Mouse (Mus musculus) erythroblast, embryonic 14.5 days (primary cell): ENCODE data around the gene Ntn4. TPM values are rescaled to one million over a fixed set of nuclear protein-coding genes. Genes with fewer than 3 reads are reported as not detected.

Experiments used
- H3K27me3 ChIP-seq: 2 replicates; pipeline ENCODE4 v1.6.1; 2012; ENCODE audit warnings: inconsistent platforms; ENCODE audit not compliant: control insufficient read depth
- H3K36me3 ChIP-seq: 2 replicates; pipeline ENCODE4 v1.6.1; 2012; ENCODE audit warnings: mild to moderate bottlenecking, inconsistent platforms; ENCODE audit not compliant: control insufficient read depth
- H3K4me1 ChIP-seq: 2 replicates; pipeline ENCODE4 v1.6.1; 2012; ENCODE audit warnings: inconsistent platforms; ENCODE audit not compliant: control insufficient read depth
- H3K4me3 ChIP-seq: replicated peaks from 2 replicates; pipeline ENCODE3; 2012; ENCODE audit warnings: moderate library complexity, mild to moderate bottlenecking, inconsistent platforms
- H3K9me3 ChIP-seq: 2 replicates; pipeline ENCODE4 v1.6.1; 2012; ENCODE audit warnings: low read length, inconsistent platforms, mixed read lengths; ENCODE audit not compliant: control insufficient read depth
- GATA1 ChIP-seq: IDR thresholded peaks from 2 replicates; pipeline ENCODE4 v1.6.1; 2012; ENCODE audit warnings: low read length, inconsistent platforms, mixed read lengths
- TAL1 ChIP-seq: IDR thresholded peaks from 3 replicates; pipeline ENCODE4 v1.6.1; 2012; ENCODE audit warnings: low read length, inconsistent platforms, mixed read lengths
- polyA plus RNA-seq: library from polyadenylated mRNA; stranded (reverse); fragments of >175 nt; gene quantifications from 2 replicates; pipeline ENCODE4 v1.2.3, GENCODE M21; 2012

Ntn4 gene
- polyA plus RNA-seq, 1 experiment: not detected

DNA sequence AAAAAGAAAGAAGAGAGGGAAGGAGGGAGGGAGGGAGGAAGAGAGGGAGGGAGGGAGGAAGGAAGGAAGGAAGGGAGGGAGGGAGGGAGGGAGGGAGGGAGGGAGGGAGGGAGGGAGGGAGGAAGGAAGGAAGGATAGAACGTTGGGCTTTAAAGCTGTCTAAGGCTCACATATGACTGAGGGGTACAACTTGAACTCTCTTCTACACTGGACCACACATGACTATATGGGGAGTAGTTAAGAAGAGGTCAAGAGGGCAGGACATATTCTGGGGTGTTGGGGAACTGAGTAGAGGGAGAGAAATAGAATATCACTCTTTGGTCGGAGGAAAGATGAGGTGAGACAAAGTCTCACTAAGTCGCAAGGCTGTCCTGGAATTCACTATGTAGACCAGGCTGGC, 132.0 kb downstream of the Ntn4 start:
- no peaks in the 10 kb centered on the region for H3K9me3 ChIP-seq
- no peaks in the 10 kb centered on the region for H3K27me3 ChIP-seq
- H3K4me3 ChIP-seq: no peak overlapping the region
- H3K4me1 ChIP-seq: no peaks in the 10 kb centered on the region
- no peaks in the 10 kb centered on the region for H3K36me3 ChIP-seq
- TF ChIP-seq TAL1: no peak
- no peak for TF ChIP-seq GATA1

DNA sequence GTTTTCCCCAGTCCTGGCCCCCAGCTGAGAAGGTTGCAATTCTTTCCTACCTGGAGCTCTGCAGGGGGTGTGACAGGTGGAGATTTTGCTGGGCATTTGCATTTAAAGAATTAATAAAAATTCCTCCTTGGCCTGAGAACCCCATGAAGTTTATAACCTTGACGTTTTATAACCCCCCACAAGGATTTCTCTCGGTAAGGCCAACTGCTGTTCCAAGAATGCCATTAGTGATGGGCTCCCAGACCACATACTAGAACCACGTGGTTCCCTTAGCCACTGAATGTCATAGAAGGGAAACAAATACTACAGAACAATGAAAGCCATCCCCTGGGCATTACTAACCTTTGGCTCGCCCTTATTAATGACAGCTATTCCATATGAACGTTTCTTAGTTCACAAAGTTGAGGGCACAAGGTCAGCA, 136.3 kb downstream of the Ntn4 start:
- Histone ChIP-seq H3K27me3 (no peaks in the 10 kb centered on the region), H3K36me3 (no peaks in the 10 kb centered on the region), H3K4me1 (no peaks in the 10 kb centered on the region), H3K9me3 (no peaks in the 10 kb centered on the region), H3K4me3 (no peak overlapping the region)
- TF ChIP-seq GATA1 (no peak), TAL1 (no peak)

- Histone ChIP-seq H3K27me3 (no peaks in the 10 kb centered on the region), H3K36me3 (no peaks in the 10 kb centered on the region), H3K4me3 (no peak overlapping the region), H3K4me1 (no peaks in the 10 kb centered on the region), H3K9me3 (no peaks in the 10 kb centered on the region)
- TF ChIP-seq TAL1 (no peak), GATA1 (no peak)
Measured at GRCm38 (mm10) chr10:93777372-93777771, 136.9 kb downstream of the Ntn4 start.

- TF ChIP-seq GATA1 (no peak), TAL1 (no peak)
- no peaks in the 10 kb centered on the region for H3K9me3 ChIP-seq
- H3K4me3 ChIP-seq: no peak overlapping the region
- no peaks in the 10 kb centered on the region for H3K36me3 ChIP-seq
- no peaks in the 10 kb centered on the region for H3K4me1 ChIP-seq
- no peaks in the 10 kb centered on the region for H3K27me3 ChIP-seq
Measured at GRCm38 (mm10) chr10:93783216-93784013, 142.9 kb downstream of the Ntn4 start.

Other genes with a start within 250 kb of the Ntn4 start
- gene Lta4h, start 187.3 kb upstream of the Ntn4 start, polyA plus RNA-seq: 3.3 and 4.1 TPM in 2 replicates
- gene Hal, start 151.9 kb upstream of the Ntn4 start, polyA plus RNA-seq: not detected in 2 replicates
- gene Amdhd1, start 100.6 kb upstream of the Ntn4 start, polyA plus RNA-seq: 0.03 TPM in 1 of 2 replicates, not detected in the other
- not detected in 2 replicates for gene Ccdc38, start 100.0 kb upstream of the Ntn4 start, polyA plus RNA-seq
- gene Snrpf, start 51.0 kb upstream of the Ntn4 start, polyA plus RNA-seq: 9.7 and 11.9 TPM in 2 replicates
- gene Usp44, start 190.9 kb downstream of the Ntn4 start, polyA plus RNA-seq: not detected in 2 replicates